Mouse (Mus musculus): ENCODE results near the gene Wbp1l.

Gene Wbp1l

DNA sequence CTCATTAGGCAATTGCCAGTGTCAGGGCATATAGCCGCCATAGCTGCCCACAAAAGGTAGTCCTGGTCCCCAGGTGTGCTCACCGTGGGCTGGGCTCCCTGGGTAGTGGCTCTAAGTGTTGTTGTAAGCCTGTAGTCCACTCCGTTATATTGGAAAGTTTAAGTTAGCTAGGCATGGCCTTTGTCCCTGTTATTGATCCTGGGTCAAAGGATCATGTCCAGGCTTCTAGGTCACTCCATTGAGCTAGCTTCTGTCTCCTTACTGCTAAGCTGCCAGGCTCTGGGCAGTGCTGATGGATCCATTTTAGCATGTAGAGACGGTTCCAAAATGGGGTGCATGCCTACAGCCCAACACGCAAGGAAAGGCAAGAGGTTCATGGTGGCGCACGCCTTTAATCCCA is 59.5 kb downstream of the Wbp1l start:
- in situ Hi-C loops (cut with MboI, MseI), result no loop called here

DNA sequence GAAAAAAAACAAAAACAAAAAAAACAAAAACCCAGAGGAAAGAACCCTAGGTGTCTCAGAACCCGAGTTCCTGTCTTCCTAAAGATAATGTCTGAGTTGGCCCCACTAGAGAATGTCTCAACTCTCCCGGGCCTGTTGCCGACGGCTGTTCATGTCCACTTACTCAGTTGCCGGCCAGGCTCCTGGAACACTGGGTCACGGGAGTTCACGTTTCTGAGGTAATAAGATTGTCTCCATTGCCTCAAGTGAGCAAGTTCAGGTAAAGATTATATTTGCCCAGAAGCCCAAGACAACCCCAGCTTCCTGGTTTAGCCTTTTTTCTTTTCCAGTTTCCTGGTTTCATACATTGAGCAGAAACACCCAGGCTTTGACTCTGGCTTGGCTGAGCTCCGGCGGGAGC is 60.0 kb downstream of the Wbp1l start:
- in situ Hi-C loops (cut with MboI, MseI), result no loop called here

DNA sequence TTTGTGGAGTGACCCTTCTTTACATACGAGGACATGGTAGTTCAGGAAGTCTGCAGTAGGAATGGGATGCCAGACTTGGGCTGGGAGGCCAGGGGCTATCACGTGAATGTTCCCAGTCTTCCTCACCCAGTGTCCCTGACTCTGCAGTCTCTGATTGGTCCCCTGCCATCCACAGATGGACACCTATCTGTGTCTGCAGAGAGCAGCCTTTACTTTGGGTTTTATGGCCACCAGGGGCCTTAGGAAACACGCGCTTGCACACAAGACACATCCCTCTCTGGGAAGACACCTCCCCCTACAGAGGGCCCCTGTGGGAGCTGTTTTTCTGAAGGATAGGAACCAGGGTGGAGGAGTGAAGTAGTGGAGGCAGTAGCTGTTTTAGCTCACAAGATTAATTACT is 62.6 kb downstream of the Wbp1l start:
- in situ Hi-C loops (cut with MboI, MseI), result loop anchor here (10.0 kb wide), 1 partner anchor 333 kb away; no protein-coding TSS in a partner anchor

DNA sequence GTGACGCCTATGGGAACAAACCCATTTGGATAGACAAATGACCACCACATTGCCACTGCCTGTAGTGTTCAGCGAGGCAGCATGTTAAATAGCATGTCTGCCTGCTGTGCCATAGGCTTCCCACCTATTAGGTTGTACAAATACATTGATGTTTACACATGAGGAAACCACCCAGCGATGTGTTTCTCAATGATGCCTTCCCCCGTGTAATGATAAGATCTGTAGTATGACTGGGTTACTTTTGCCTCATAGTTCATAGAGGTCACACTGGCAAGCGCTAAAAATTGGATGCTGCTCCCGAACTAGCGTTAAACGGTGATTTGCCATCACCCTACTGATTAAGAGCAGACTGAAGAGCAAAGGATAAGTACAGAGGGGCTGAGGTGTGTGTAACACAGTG is 63.3 kb downstream of the Wbp1l start:
- in situ Hi-C loops (cut with MboI, MseI), result loop anchor here (10.0 kb wide), 1 partner anchor 333 kb away; no protein-coding TSS in a partner anchor

DNA sequence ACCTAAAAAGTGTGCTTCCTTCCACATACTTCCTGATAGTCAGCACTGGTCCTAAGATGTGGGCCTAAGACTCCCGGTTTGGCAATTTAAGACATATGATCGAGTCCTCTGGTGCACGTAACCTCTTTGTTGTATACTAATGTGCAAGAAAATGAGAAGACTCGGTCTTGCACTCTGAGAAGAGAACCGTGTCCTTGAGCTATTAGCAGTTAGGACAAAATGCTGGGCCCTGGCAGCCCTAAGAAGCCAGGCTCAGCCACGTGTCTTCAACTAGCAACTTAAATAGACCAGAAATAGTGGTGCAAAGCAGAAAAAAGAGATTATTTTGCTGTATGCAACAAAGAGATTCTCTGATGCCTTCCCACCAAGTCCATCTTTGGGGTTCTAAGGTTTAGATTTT is 63.9 kb downstream of the Wbp1l start:
- in situ Hi-C loops (cut with MboI, MseI), result loop anchor here (10.0 kb wide), 1 partner anchor 332 kb away; no protein-coding TSS in a partner anchor

DNA sequence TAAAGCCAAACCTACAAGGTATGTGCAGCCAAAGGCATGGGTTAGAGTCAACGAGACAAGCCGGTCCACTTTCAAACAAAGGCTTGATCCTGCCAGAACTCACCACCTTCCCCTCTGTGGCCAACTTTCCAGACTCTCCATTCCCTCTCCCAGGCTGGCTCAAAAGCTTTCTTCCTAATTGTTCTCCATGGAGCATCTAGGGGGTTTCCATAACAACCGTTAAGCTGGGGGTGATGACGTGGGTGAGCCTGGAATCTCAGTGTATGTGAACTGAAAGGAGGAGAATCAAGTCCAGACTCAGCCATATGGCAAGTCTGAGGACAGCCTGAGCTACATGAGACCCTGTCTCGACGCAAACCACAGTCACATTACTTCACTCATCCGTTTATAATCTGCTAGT is 66.6 kb downstream of the Wbp1l start:
- in situ Hi-C loops (cut with MboI, MseI), result loop anchor here (5.0 to 10.0 kb wide), 3 partner anchors 72 to 329 kb away; no protein-coding TSS in a partner anchor

DNA sequence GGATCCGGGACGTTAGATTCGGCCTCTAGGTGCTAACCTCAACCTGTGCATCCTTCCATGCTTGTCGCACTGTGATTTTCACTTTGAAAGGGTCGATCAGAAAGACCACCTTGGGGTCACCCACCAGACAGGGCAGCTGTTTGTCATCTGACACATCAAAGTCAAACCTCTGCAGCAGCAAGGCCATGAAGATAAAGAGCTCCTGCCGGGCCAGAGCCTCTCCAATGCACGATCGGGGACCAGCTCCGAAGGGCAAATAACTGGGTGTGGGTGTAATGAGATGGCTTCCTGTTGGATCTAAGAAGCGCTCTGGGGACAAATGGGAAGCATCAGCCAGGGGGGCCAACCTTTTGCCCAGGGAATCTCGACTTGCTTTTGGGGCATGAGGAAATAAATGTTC is 68.4 kb downstream of the Wbp1l start:
- in situ Hi-C loops (cut with MboI, MseI), result loop anchor here (5.0 to 10.0 kb wide), 3 partner anchors 70 to 328 kb away; no protein-coding TSS in a partner anchor

DNA sequence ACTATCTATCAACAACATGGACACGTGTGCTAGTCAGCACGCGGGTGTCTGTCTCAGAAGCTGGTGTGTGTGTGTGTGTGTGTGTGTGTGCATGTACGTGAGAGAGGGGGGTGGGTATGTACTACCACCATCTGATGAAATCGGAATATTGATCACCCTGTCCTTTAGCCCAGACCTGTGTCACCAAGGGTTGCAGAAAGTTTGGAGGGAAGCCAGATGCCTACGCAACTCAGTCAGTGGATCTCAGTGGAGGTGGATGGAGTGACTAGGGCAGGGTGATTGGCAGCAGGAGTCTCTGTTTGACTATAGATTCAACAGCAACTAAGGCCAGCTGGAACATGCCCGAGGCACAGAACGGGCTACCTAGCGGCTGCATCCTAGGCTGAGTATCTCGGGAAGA is 69.4 kb downstream of the Wbp1l start:
- in situ Hi-C loops (cut with MboI, MseI), result loop anchor here (5.0 to 10.0 kb wide), 3 partner anchors 69 to 327 kb away; no protein-coding TSS in a partner anchor

DNA sequence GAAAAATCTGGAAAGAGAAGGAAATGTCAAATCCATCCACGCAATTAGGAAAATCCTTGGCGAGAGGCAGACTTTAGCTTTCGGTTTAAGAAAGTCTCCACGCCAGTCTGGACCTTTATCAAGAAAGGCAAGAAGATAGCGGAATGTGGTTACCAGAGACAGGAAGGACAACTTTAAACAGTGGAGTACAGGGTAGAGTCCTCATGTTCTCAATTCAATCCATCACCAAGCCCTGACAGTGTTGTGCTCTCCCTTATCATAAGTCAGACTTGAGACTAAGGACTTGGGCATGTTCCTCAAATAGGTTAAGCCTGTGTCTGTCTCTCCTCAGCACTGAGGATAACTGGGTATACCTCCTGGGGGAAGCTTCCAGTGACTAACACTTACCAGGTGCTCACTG is 70.9 kb downstream of the Wbp1l start:
- in situ Hi-C loops (cut with MboI, MseI), result loop anchor here (5.0 to 10.0 kb wide), 3 partner anchors 67 to 325 kb away; no protein-coding TSS in a partner anchor

DNA sequence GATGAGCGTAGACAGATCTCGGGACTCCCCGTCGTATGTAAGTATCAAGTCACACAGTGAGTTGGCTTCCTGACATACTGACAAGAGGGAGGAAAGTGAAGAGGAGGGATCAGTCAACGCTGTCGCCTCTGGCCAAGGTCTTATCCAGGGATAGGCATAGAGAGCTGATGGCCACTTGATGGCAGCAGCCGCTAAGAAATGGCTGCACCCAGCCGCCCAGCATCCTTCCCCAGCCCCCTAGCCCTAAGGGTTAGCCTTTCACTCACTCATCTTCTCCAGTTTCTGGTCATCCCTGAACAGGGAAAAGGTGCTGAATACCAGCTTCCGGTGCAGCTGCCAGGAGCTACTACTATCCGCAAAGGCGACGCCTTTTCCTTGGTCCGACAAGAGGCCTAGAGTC is 71.8 kb downstream of the Wbp1l start:
- in situ Hi-C loops (cut with MboI, MseI), result no loop called here

DNA sequence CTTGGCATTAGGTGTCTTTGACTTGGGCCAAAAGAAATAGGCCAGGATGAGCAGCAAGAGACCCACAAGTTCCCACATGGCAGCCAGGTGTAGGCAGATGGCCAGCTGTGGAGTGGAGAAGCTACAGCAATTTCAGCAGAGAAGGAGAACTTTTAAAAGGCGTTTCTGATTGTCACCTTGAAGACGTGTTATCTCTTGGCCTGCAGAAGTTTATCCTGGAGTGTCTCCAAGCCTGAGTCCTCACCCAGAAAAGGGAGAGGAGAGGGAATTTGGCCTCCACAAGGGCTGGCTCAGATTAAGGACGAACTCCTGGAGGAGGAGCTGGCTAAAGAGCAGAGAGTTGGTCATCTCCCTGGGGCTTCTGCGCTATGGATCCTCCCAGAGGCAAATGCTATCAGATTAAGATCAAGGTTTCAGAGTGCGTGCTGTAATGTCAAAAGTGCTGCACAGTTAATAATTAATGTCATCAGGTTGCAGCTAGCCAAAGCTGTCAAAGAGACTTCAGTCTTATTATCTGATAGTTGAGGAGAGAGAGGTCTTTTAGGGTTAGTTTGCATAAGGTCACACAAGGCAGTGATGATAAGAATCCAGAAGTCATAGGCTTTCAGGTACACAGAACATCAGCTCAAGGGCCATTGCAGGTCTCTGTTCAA is 74.0 kb downstream of the Wbp1l start, which contains the start of gene Cyp17a1:
Cyp17a1 (minus strand) TSS at position 407 of the 653 bp plus-strand sequence.
- in situ Hi-C loops (cut with MboI, MseI), result no loop called here

DNA sequence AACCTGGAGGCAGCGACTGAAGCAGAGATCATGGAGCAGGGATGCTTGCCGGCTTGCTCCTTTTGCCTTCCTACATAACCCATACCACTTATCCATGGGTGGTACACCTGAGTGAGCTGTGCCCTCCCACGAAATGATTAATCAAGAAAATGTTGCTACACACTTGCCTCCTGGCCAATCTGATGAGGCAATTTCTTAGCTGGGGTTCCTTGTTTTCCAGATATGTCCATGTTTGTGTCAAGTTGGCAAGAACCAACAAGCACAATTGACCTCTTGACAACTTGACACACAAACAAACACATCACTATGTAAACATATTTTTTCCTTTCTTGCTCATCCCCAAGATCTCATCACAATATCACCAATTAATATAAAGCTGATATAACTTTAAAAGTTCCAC is 76.8 kb downstream of the Wbp1l start:
- in situ Hi-C loops (cut with MboI, MseI), result no loop called here

DNA sequence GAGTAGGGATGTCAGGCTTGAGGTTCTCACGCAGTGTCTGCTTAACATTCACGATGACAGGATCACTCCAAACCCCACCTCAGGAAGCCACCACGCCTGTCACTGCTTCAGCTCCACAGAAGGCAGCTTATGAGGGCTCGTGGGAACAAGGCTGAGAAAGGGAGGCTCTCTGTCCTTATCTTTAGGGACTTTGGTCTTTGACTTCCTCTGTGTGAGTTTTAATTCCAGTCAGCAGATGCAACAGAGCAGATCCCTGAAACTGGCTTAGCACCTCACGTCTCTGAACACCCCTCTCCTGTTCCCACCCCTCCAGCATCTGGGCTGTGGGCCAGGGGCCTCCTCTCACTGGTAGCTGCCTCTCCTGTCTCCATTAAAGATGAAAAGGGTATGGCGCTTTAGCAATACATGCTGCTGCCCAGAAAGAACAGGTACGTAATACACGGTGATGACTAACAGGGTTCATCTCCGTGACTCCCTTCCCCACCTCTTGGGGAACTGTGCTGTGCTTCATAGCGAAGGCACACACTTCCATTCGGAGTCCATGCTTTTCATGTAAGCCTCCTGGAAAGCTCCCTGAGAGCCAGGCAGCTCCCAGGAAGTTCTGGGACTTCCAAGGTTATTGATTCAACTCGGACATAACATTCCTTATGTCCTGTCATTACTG is 81.0 kb downstream of the Wbp1l start:
- in situ Hi-C loops (cut with MboI, MseI), result no loop called here

DNA sequence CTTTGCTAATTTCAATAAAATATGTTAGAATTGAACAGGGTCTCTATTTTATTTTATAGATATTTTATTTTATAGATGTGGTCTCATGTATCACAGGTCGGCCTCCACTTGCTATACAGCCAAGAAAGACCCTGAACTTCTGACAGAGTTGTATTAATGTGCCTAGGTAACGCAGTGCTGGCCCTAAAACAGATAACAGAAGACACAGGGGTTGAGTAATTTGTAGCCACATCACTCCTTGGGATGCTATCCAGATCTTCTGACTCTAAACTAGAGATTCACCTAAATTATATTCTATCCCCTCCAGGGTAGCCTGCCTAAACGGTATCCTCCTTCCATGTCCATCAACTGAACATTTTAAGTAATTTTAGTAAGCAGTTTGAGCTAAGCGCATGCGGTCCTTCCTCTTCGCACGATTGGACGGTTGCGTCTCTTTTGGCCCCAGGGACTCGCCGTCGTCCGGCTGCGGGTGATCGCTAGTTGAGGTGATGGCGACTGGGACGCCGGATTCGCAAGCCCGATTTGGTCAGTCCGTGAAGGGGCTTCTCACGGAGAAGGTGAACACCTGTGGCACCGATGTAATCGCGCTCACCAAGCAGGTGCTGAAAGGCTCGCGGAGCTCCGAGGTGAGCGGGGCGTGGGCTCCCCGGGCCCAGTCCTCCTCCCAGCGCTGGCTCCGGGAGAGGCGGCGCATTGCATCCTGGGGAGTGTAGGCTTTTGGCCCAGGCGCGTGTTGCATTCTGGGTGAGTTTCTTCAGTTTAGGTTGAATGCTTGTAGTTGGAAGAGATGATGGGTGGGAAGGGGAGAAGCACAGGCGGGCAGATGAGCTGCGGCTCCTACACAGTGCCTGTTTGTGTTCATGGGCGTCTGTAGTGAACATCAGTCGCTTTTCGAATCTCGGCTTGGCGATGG is 90.8 kb downstream of the Wbp1l start, which contains the start of gene Borcs7:
Borcs7 (plus strand) TSS at position 447 of the 913 bp plus-strand sequence.
- in situ Hi-C loops (cut with MboI, MseI), result no loop called here

DNA sequence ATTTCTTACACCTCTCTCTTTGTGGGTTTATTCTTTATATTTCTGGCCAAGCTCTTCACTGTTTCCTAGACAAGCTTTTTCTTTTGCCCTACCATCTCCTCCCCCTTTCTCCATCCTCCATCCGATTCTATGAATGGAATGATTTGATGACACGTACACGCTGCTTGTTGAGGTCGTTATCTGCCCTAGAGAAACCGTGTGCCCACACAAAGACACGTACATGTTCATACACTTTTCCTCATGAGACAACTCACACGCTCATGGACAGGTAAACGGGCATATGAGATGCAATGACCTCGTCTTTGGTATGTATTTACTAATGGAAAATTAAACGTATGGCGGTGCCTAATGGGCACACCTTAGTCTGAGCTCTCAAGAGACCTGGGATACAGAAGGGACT is 91.5 kb downstream of the Wbp1l start:
- in situ Hi-C loops (cut with MboI, MseI), result no loop called here

DNA sequence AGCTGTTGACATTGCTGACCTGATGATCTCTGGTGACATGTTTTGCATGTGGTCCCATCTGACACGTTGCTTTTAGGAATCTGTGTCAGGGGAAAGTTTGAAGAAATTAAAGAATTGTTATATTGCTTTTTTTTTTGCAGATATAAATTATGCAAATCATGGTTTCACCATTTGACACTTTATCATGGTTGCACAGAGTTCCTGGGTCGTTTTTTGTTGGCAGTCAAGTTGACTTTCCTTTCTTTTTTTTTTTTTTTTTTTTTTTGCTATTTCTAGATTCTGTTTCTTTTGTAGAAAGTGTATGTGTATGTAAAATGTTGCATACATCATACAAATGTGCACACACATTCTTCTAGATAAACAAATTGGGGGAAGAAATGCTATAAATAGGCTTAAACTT is 92.2 kb downstream of the Wbp1l start:
- in situ Hi-C loops (cut with MboI, MseI), result no loop called here

DNA sequence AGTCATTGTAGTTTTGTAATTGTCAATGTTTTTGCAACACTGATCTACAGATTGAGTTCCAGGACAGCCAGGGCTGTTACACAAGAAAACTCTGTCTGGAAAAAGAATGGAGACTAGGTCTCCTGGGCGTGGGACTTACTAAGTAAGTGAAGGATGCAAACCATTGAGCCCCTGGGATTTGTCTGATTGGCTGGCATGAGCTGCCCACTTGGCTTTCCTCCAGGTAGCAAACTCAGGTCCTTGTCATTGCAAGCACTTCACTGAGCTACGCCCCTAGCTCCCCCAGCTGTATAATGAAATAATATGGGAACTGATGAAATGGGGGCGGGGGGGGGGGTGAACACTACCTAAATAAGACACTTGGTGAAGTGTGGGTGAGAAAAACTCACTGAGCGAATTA is 94.3 kb downstream of the Wbp1l start:
- in situ Hi-C loops (cut with MboI, MseI), result no loop called here

DNA sequence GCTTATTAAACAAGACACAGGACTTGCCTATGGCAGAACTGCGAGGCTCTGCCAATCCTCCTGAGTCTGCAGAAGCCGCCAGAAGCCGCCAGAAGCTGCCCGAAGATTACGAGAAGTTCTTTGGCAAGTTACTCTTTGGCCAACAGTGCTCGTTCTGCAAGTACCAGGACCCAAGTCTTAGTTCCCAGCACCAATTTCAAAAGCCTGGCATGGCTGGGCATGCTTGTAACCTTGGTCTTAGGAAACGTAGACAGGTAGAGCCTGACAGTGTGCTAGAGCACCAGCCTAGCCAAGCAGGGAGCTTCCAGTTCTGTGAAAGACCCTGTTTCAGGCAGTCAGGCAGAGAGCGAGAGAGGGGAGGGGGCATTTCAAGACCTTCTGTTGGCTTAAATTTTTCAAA is 97.6 kb downstream of the Wbp1l start:
- in situ Hi-C loops (cut with MboI, MseI), result no loop called here

DNA sequence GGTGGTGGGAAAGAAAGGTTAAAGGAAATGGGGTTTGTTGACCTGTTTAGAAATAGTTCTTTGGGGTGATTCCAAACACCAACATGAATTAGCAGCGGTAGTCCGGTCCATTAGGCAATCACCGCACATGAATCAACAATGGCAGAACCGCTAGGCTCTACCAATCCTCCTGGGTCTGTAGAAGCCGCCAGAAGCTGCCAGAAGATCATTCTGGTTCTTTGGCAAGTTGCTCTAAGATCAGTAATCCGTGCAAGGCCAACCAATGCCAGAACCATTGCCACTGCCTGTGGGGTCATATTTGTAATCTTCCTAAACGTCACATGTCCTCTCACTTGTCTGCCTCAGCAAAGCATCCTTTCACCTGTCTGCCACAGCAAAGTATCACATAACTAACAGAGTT is 98.1 kb downstream of the Wbp1l start:
- in situ Hi-C loops (cut with MboI, MseI), result no loop called here

DNA sequence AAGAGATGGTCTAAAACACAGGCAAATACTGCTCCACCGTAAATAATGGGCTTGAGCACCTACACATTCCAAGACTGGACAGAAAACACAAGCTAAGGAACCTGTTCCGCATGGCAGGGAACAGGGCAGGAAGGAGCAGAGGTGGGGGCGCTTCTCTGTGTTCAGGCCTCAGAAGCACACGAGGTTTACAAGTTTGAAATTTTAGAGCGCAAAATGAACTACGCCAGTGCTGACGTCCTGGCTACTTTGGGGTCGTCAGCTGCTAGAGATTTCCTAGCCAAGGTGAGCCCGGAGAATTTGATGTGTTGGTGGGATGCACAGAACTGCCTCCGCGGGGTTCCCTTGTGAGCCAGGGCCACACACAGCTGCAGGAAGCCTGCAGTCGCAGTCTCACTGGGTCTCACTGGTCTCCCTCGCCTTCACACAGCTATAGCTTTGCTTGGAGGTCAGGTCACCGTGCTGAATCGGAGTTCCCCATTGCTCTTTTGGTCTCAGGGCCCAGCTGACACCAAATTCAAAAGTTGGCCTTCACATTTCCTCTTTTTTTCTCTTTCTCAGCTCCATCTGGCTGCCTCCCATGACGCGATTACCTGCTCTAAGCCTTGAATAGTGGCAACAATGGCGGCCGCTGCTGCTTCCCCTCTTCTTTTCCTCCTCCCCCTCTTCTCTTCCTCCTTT is 99.1 kb downstream of the Wbp1l start:
- in situ Hi-C loops (cut with MboI, MseI), result no loop called here

DNA sequence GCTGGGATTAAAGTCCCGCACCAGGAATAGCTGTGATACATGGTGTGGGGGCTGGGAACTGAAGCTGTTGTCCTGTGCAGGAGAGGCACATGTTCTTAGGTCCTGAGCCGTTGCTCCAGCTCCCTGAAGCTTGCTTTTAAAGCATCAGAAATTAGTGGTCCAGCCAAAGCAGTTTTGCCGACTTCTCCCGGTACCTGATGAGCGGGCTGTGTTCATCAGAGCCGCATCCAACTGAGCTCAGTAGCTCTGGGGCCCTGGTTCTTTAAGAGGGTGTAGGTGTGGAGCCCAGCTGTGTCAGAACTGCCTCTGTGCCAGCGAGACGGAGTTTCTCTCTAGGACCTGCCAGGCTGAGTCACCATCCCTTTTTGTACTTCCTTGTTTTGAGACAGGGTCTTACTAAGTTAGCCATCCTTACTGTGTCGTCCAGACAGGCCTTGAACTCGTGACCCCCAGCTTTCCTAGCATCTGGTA is 100.2 kb downstream of the Wbp1l start:
- in situ Hi-C loops (cut with MboI, MseI), result no loop called here
